Mouse (Mus musculus) spleen, adult 2 months (tissue): ENCODE data around the gene Cped1.

Experiments
- CTCF ChIP-seq: fragments of 200-500 bp; IDR thresholded peaks from 2 replicates; pipeline ENCODE4 v1.5.1; 2011; ENCODE audit warnings: mild to moderate bottlenecking, inconsistent platforms; ENCODE audit not compliant: insufficient read depth, insufficient read length, insufficient replicate concordance; ENCODE audit errors: extremely low read depth
- POLR2A ChIP-seq: fragments of 200-500 bp; IDR thresholded peaks from 2 replicates; pipeline ENCODE4 v1.6.1; 2011; ENCODE audit warnings: low read depth, low read length, inconsistent platforms

GRCm38 (mm10) chr6:22025584-22026357 lies 40.1 kb downstream of the Cped1 start:
- TF ChIP-seq CTCF (no peak), POLR2A (no peak)
